9 mouse cellular contexts compared by ENCODE assay signal in the genomic region with DNA sequence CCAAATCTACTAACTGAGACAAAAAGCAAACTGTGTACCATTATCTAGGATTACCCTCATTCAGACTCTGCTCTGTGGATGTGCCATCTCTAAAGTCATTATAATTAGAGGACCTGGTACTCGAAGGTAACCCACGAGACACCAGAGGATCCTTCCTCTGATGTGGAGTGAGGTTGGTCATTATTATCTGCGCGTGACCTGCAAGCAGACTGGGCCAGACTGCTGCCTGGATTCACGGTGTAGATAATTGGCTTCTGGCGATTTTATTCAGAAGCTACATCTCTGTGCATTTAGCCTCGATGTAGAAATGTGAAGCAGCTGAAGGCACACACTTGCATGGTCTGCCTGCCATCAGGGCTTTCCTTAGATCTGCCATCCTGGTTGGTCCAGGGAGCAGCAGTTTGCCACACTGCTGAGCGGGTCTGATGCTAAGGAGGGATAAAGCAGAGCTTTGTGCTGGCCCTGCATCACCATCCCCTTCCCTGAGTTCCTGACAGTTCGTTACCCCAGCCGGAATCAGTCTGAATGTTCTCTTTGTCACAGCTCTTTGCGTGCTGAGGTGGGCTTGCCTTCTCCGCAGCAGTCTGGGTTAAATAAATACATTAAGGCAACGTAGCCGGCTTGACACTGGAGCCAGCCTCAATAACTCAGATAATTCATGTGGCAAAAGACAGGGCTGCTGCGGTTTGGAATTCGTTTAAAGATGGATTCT.
DNase-seq lines count a peak whose midpoint lies in the region; ATAC-seq lines count a peak whose summit lies in the region.
"Had no signal": no experiment of that assay in that cellular context is flagged by ENCODE, and none has a peak within 500 bp of the region (broad histone marks: within the 10 kb centered on the region; RNA-seq: fewer than 3 reads in every experiment).

No protein-coding gene starts in this region.

- H3K4me2 ChIP-seq in embryonic facial prominence, embryonic 14.5 days (ENCODE audit: low read depth, low read length), result peak overlapping the region; percentile 28
- H3K4me2 ChIP-seq in intestine, embryonic 14.5 days (ENCODE audit: low read length), result no peak overlapping the region
- H3K4me2 ChIP-seq: liver, embryonic 13.5 days had no signal

- peaks cover 27% of the 10 kb centered on the region for H3K4me1 ChIP-seq in embryonic facial prominence, embryonic 14.5 days (ENCODE audit: control insufficient read depth, insufficient read depth, low read length)
- H3K4me1 ChIP-seq in intestine, embryonic 14.5 days (replicated peaks; ENCODE audit: control insufficient read depth, insufficient read depth, low read length), result peaks cover 18% of the 10 kb centered on the region; the same call in 1 of the 2 replicates
- H3K4me1 ChIP-seq: liver, embryonic 13.5 days had no signal

- 20% methylated on average over 16 of the region's 16 CpGs for WGBS in embryonic facial prominence, embryonic 14.5 days
- 34% methylated on average over 16 of the region's 16 CpGs for WGBS in intestine, embryonic 14.5 days

- H3K27me3 ChIP-seq in embryonic facial prominence, embryonic 14.5 days (replicated peaks; ENCODE audit: control insufficient read depth, insufficient read depth, low read length), result no peaks in the 10 kb centered on the region
- H3K27me3 ChIP-seq in intestine, embryonic 14.5 days (replicated peaks; ENCODE audit: control insufficient read depth, insufficient read depth, low read length), result no peaks in the 10 kb centered on the region
- H3K27me3 ChIP-seq: liver, embryonic 13.5 days had no signal

- no peak overlapping the region for H3K4me3 ChIP-seq in embryonic facial prominence, embryonic 14.5 days (ENCODE audit: low read depth, low read length)
- no peak overlapping the region for H3K4me3 ChIP-seq in intestine, embryonic 14.5 days (ENCODE audit: low read depth, low read length)
- H3K4me3 ChIP-seq: liver, embryonic 13.5 days had no signal

- H3K9ac ChIP-seq in embryonic facial prominence, embryonic 14.5 days (ENCODE audit: low read depth, low read length), result no peak overlapping the region
- no peak overlapping the region for H3K9ac ChIP-seq in intestine, embryonic 14.5 days (ENCODE audit: low read length)
- H3K9ac ChIP-seq: liver, embryonic 13.5 days had no signal

- no peaks in the 10 kb centered on the region for H3K36me3 ChIP-seq in embryonic facial prominence, embryonic 14.5 days (ENCODE audit: control insufficient read depth, insufficient read depth, low read length)
- no peaks in the 10 kb centered on the region for H3K36me3 ChIP-seq in intestine, embryonic 14.5 days (ENCODE audit: control insufficient read depth, insufficient read depth, low read length)
- H3K36me3 ChIP-seq: liver, embryonic 13.5 days had no signal

- DNase-seq in embryo, embryonic 10 days (ENCODE audit: low spot score), result peak; percentile 59
- peak; percentile 70 for DNase-seq in embryonic facial prominence, embryonic 14.5 days (ENCODE audit: low spot score)
- DNase-seq in intestine, embryonic 14.5 days (ENCODE audit: low spot score), result peak; percentile 56
- DNase-seq in neural tube, embryonic 10.5 days (ENCODE audit: extremely low spot score, low spot score), result peak; percentile 47
- no peak for DNase-seq in kidney, postnatal 14 days
- no peak for DNase-seq in cerebellum, adult 8-10 months
- DNase-seq: liver, embryonic 13.5 days had no signal

- H3K27ac ChIP-seq in embryonic facial prominence, embryonic 14.5 days (replicated peaks; ENCODE audit: low read depth, low read length), result peak overlapping the region; percentile 64
- H3K27ac ChIP-seq in intestine, embryonic 14.5 days (ENCODE audit: low read depth), result peak overlapping the region; percentile 74
- H3K27ac ChIP-seq: liver, embryonic 13.5 days had no signal

- ATAC-seq in embryonic facial prominence, embryonic 14.5 days (ENCODE audit: low read depth), result 0 out of 2 replicates have a peak, but pooled peaks have one; percentile 18
- ATAC-seq in intestine, embryonic 14.5 days (replicated peaks; ENCODE audit: low FRiP score, low TSS enrichment, low read depth), result peak; percentile 58; the same call in 1 of the 2 replicates
- ATAC-seq in megakaryocyte, adult 5-6 weeks (ENCODE audit: poor library complexity, severe bottlenecking), result no peak
- ATAC-seq in frontal cortex, adult (ENCODE audit: low TSS enrichment), result no peak

- H3K9me3 ChIP-seq in embryonic facial prominence, embryonic 14.5 days (ENCODE audit: control insufficient read depth, low read length), result no peaks in the 10 kb centered on the region
- peaks cover 6% of the 10 kb centered on the region; the same call in 1 of the 2 replicates for H3K9me3 ChIP-seq in intestine, embryonic 14.5 days (ENCODE audit: control insufficient read depth, low read length)
- H3K9me3 ChIP-seq: liver, embryonic 13.5 days had no signal

Comparison
In these comparisons a context has a peak if more than half of its experiments do, and no peak if none do; other contexts are left out.
1. DNase-seq: peak in embryo, embryonic 10 days (single experiment), embryonic facial prominence, embryonic 14.5 days (single experiment), intestine, embryonic 14.5 days (single experiment) and neural tube, embryonic 10.5 days (single experiment); none in kidney, postnatal 14 days (single experiment) and cerebellum, adult 8-10 months (single experiment).
2. ATAC-seq: peak in embryonic facial prominence, embryonic 14.5 days (single experiment) and intestine, embryonic 14.5 days (single experiment); none in megakaryocyte, adult 5-6 weeks (single experiment) and frontal cortex, adult (single experiment).